Mouse (Mus musculus): Measurements from ENCODE around the gene Cdkl1. TPM values are rescaled to one million over a fixed set of nuclear protein-coding genes. Genes with fewer than 3 reads are reported as not detected.

Gene Cdkl1
- polyA plus RNA-seq, 2 experiments from 2014 or later, result not detected

GRCm38 (mm10) chr12:69783247-69784025 is 7.6 kb downstream of the Cdkl1 start:
- no peak for ATAC-seq

- no peak for ATAC-seq
Observed at GRCm38 (mm10) chr12:69781935-69782650, 9.0 kb downstream of the Cdkl1 start.

GRCm38 (mm10) chr12:69781480-69781879 is 9.6 kb downstream of the Cdkl1 start:
- no peak for ATAC-seq

GRCm38 (mm10) chr12:69777957-69778356 is 13.1 kb downstream of the Cdkl1 start:
- ATAC-seq, result no peak

GRCm38 (mm10) chr12:69777341-69777730 is 13.7 kb downstream of the Cdkl1 start:
- ATAC-seq, result no peak

GRCm38 (mm10) chr12:69776607-69777340 is 14.3 kb downstream of the Cdkl1 start:
- no peak for ATAC-seq

GRCm38 (mm10) chr12:69768841-69769240 is 22.2 kb downstream of the Cdkl1 start:
- ATAC-seq, result no peak

- ATAC-seq, result no peak
Observed at GRCm38 (mm10) chr12:69767476-69768258, 23.4 kb downstream of the Cdkl1 start.

- ATAC-seq, result no peak
Observed at GRCm38 (mm10) chr12:69766185-69766904, 24.7 kb downstream of the Cdkl1 start.

GRCm38 (mm10) chr12:69765543-69765942 is 25.5 kb downstream of the Cdkl1 start:
- no peak for ATAC-seq

- no peak for ATAC-seq
Observed at GRCm38 (mm10) chr12:69761603-69762002, 29.5 kb downstream of the Cdkl1 start.

GRCm38 (mm10) chr12:69760743-69761406 is 30.2 kb downstream of the Cdkl1 start:
- no peak for ATAC-seq

GRCm38 (mm10) chr12:69760014-69760413 is 31.1 kb downstream of the Cdkl1 start:
- ATAC-seq, result no peak

GRCm38 (mm10) chr12:69759267-69759885 is 31.7 kb downstream of the Cdkl1 start:
- ATAC-seq, result no peak

- ATAC-seq, result no peak
Observed at GRCm38 (mm10) chr12:69758221-69759185, 32.6 kb downstream of the Cdkl1 start.

- ATAC-seq, result peak; percentile 88
Observed at GRCm38 (mm10) chr12:69757418-69758141, 33.5 kb downstream of the Cdkl1 start.

GRCm38 (mm10) chr12:69756015-69756414 is 35.1 kb downstream of the Cdkl1 start:
- ATAC-seq, result no peak

GRCm38 (mm10) chr12:69753936-69754335 is 37.1 kb downstream of the Cdkl1 start:
- ATAC-seq, result no peak

GRCm38 (mm10) chr12:69751864-69752341 is 39.2 kb downstream of the Cdkl1 start:
- no peak for ATAC-seq

Data from CD4-positive, CD25-positive, alpha-beta regulatory T cell, adult 4 months (primary cell).